Mouse (Mus musculus) forebrain, embryonic 14.5 days (tissue): ENCODE data around the gene Ing4. TPM values are rescaled to one million over a fixed set of nuclear protein-coding genes. Genes with fewer than 3 reads are reported as not detected.
A peak's percentile ranks its signal among the peaks of the same experiment; 100 is the strongest.

Experiments
- ATAC-seq: fragments of 200-750 bp; cut with Nextera tagmentation; 2 replicates; pipeline ENCODE4 v1.8.0; 2017; ENCODE audit warnings: mild to moderate bottlenecking, moderate library complexity
- DNase-seq: peaks from one replicate; pipeline ENCODE4 v3.0.0-alpha.2; 2015; ENCODE audit warnings: low spot score
- H3K27ac ChIP-seq: fragments of 300-500 bp; sonication (generic); 2 replicates; pipeline ENCODE4 v1.5.1; 2014; ENCODE audit warnings: low read depth, mild to moderate bottlenecking, control low read depth, low read length, moderate library complexity
- H3K27me3 ChIP-seq: fragments of 300-500 bp; sonication (generic); replicated peaks from 2 replicates; pipeline ENCODE4 v1.6.1; 2014; ENCODE audit warnings: low read length, control low read depth, mixed read lengths; ENCODE audit not compliant: control insufficient read depth, insufficient read depth
- H3K36me3 ChIP-seq: fragments of 300-500 bp; sonication (generic); 2 replicates; pipeline ENCODE4 v1.6.1; 2014; ENCODE audit warnings: low read length, control low read depth; ENCODE audit not compliant: control insufficient read depth, insufficient read depth
- H3K4me1 ChIP-seq: fragments of 300-500 bp; sonication (generic); 2 replicates; pipeline ENCODE4 v1.6.1; 2014; ENCODE audit warnings: antibody characterized with exemption, low read length, control low read depth; ENCODE audit not compliant: control insufficient read depth, insufficient read depth
- H3K4me2 ChIP-seq: fragments of 300-500 bp; sonication (generic); 2 replicates; pipeline ENCODE4 v1.6.1; 2014; ENCODE audit warnings: mild to moderate bottlenecking, control low read depth, low read length
- H3K4me3 ChIP-seq: fragments of 300-500 bp; sonication (generic); 2 replicates; pipeline ENCODE4 v1.5.1; 2014; ENCODE audit warnings: low read depth, low read length, control low read depth
- H3K9ac ChIP-seq: fragments of 300-500 bp; sonication (generic); 2 replicates; pipeline ENCODE4 v1.6.1; 2014; ENCODE audit warnings: mild to moderate bottlenecking, low read length, control low read depth, moderate library complexity
- H3K9me3 ChIP-seq: fragments of 300-500 bp; sonication (generic); replicated peaks from 2 replicates; pipeline ENCODE4 v1.6.1; 2016; ENCODE audit warnings: low read length, control low read depth, mixed read lengths; ENCODE audit not compliant: control insufficient read depth
- WGBS: fragments of 180-500 bp; shearing (Covaris S2); extraction: QIAGEN DNeasy Blood & Tissue Kit; methylation state at CpG from one replicate; pipeline ENCODE4 v1.1.7; 2014; 5-methylcytosine and 5-hydroxymethylcytosine counted together
- polyA plus RNA-seq: library from polyadenylated mRNA; unstranded; fragments of >200 nt; fragmentation: Nextera tagmentation; extraction: Ambion mirVana; gene quantifications from 2 replicates; pipeline ENCODE4 v1.2.1, GENCODE M21; 2014

Ing4 gene
- polyA plus RNA-seq, 1 experiment from 2014 or later = 181 TPM

DNA sequence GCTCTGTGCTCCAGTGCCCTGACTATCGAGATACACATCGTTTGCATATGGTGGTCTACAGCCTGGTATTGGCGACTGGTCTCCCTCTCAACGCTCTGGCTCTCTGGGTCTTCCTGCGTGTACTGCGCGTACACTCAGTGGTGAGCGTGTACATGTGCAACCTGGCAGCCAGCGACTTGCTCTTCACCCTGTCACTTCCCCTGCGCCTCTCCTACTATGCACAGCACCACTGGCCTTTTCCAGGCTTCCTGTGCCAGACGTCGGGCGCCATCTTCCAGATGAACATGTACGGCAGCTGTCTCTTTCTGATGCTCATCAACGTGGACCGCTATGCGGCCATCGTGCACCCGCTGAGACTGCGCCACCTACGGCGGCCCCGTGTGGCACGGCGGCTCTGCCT lies 41.8 kb downstream of the Ing4 start:
- Histone ChIP-seq H3K4me1 (no peaks in the 10 kb centered on the region; the same call in 1 of the 2 replicates), H3K4me3 (peak overlapping the region; percentile 34), H3K27ac (peak overlapping the region; percentile 87), H3K4me2 (peak overlapping the region; percentile 77), H3K9ac (peak overlapping the region; percentile 70), H3K36me3 (no peaks in the 10 kb centered on the region), H3K9me3 (no peaks in the 10 kb centered on the region), H3K27me3 (no peaks in the 10 kb centered on the region)
- ATAC-seq (no peak; the same call in 1 of the 2 replicates), DNase-seq (no peak)
- WGBS = 25% methylated on average over 25 of the region's 25 CpGs

DNA sequence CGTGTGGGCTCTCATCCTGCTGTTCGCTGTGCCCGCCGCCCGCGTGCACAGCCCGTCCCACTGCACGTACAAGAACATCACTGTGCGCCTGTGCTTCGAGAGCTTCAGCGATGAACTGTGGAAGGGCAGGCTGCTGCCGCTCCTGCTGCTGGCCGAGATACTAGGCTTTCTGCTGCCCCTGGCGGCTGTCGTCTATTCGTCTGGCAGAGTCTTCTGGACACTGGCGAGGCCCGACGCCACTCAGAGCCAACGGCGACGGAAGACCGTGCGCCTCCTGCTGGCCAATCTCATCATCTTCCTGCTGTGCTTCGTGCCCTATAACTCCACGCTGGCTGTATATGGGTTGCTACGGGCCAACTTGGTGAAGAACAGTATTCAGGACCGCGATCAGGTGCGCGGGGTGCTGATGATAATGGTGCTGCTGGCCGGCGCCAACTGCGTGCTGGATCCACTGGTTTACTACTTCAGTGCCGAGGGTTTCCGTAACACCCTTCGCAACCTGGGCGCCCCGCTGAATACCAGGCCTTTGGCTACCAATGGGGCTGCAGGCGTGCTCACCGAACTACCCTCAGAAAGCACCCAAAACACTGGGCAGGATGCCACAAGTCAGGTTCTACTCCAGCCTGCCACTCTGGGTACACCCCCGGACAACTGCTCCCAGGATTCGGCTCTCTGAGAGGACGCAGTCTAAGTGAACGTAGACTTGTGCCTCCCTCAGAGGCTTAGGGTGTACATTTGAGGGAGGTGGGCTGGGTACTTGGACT lies 42.4 kb downstream of the Ing4 start:
- Histone ChIP-seq H3K36me3 (no peaks in the 10 kb centered on the region), H3K27me3 (no peaks in the 10 kb centered on the region), H3K9me3 (no peaks in the 10 kb centered on the region), H3K4me1 (no peaks in the 10 kb centered on the region; the same call in 1 of the 2 replicates), H3K27ac (peak overlapping the region; percentile 87), H3K4me2 (peak overlapping the region; percentile 77), H3K9ac (peak overlapping the region; percentile 70), H3K4me3 (peak overlapping the region; percentile 34)
- 22% methylated on average over 45 of the region's 45 CpGs for WGBS
- ATAC-seq = peak; percentile 94
- peak; percentile 98 for DNase-seq

DNA sequence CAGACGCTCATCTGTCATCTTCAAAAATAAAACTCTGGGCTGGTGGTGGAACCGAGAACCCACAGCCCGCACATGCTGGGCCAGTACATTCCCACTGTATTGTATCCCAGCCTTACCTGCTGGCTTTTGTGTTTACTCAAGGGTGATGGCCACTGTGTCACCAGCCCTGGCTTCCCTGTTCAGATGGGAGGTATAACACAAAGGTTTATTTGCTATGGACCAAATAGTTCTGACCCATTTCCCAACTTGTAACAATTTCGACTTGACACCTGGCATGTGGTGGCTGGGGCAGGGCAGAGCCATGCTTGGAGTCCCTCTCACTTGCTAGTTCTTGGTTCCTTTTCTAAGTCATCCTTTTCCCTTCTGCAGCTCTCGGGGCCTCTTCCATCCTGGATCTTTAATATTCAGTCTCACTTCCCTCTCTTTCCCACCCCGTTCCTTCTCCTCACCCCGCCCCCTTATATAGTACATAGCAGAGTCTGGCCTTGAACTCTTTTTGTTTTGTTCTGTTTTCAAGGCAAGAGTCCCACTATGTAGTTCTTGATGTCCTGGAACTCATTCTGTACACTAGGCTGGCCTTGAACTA lies 43.3 kb downstream of the Ing4 start:
- DNase-seq (no peak), ATAC-seq (no peak)
- WGBS = 90% methylated on average over 7 of the region's 7 CpGs
- no peaks in the 10 kb centered on the region; the same call in 1 of the 2 replicates for H3K4me1 ChIP-seq
- no peaks in the 10 kb centered on the region for H3K9me3 ChIP-seq
- H3K27ac ChIP-seq = no peak overlapping the region
- no peak overlapping the region for H3K9ac ChIP-seq
- H3K36me3 ChIP-seq = no peaks in the 10 kb centered on the region
- H3K27me3 ChIP-seq = no peaks in the 10 kb centered on the region
- H3K4me3 ChIP-seq = no peak overlapping the region
- no peak overlapping the region for H3K4me2 ChIP-seq

DNA sequence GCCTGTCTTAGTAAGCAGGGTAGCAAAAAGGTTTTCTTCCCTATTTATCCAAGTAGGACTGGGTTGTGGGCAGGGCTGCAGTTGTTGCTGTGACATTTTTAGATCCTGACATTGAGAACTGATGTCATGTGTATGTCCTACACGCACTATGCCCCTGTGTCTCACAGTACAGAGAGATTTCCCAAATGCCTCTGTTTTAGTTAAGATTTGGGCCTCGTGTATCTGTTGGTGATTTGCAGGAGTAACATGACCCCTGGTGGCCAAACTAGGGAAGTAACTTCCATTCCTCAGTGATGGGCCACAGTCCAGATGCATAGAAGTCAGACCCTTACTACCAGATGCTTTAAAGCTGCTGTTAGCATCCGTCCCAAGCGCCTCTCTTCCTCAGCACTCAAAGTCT lies 44.9 kb downstream of the Ing4 start:
- DNase-seq = peak; percentile 88
- H3K4me1 ChIP-seq = peaks cover 2% of the 10 kb centered on the region
- no peaks in the 10 kb centered on the region for H3K27me3 ChIP-seq
- H3K4me2 ChIP-seq = no peak overlapping the region
- no peaks in the 10 kb centered on the region for H3K9me3 ChIP-seq
- no peak overlapping the region for H3K4me3 ChIP-seq
- H3K9ac ChIP-seq = no peak overlapping the region; the same call in 1 of the 2 replicates
- 5% methylated on average over 4 of the region's 4 CpGs for WGBS
- ATAC-seq = peak; percentile 22
- no peaks in the 10 kb centered on the region for H3K36me3 ChIP-seq
- H3K27ac ChIP-seq = no peak overlapping the region

DNA sequence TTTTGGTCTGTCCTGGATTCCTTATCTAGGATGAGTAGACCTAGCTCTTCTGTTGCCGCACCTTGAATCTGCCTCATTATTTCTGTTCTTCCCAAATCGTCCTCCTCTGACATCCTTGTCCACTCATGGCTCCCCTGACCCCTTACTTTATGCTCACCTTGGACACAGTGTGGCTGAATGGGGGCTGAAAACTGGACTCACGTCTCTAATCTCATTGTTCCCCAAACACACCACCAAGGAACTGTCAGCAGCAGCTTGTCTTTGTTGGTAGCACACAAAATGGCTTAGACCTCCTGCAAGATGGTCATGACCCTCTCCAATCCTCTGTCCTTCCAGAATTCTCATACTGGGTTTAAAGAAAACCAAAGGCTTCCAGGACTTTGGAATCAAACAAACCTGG lies 48.4 kb downstream of the Ing4 start:
- H3K27ac ChIP-seq = peak overlapping the region; percentile 95
- no peak overlapping the region for H3K4me3 ChIP-seq
- H3K36me3 ChIP-seq = no peaks in the 10 kb centered on the region
- no peaks in the 10 kb centered on the region for H3K9me3 ChIP-seq
- DNase-seq (no peak), ATAC-seq (no peak)
- no peak overlapping the region for H3K9ac ChIP-seq
- WGBS = 82% methylated on average over 3 of the region's 3 CpGs
- H3K4me2 ChIP-seq = no peak overlapping the region
- no peaks in the 10 kb centered on the region for H3K27me3 ChIP-seq
- peaks cover 13% of the 10 kb centered on the region for H3K4me1 ChIP-seq

DNA sequence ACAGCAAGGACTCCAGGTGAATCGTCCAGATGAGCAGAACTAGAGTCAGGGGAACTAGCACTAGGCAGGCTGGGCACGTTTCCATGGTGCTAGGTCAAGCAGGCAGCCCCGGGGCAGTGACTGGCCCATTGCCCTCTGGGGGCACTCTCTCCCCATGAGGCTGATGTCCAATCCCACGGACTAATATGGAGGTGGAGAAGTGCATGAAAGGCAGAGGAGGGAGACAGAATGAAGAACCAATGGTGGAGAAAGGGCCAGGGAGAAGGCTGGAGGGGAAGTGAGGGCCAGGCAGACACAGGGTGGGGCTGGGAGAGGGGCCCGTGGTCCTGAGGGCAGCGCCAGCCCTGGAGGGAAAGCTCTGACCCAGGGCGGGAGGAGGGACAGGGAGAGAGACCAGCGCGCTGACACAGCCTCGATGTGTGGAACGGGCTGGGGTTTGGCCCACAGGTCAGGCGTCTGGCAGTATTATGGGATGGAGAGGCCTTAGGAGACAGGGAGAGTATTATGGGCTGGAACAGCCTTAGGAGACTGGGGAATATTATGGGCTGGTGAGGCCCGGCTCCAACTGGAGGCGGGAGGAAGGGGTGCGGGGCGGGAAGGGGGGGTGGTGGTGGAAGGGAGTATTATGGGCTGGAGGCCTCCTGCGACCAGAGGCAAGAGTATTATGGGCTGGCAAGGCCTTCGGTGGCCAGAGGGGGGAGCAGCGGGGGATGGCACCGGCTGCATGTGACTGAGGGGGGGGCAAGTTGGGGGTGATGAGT lies 49.2 kb downstream of the Ing4 start:
- H3K4me2 ChIP-seq = peak overlapping the region; percentile 16; the same call in 1 of the 2 replicates
- no peak overlapping the region for H3K4me3 ChIP-seq

DNA sequence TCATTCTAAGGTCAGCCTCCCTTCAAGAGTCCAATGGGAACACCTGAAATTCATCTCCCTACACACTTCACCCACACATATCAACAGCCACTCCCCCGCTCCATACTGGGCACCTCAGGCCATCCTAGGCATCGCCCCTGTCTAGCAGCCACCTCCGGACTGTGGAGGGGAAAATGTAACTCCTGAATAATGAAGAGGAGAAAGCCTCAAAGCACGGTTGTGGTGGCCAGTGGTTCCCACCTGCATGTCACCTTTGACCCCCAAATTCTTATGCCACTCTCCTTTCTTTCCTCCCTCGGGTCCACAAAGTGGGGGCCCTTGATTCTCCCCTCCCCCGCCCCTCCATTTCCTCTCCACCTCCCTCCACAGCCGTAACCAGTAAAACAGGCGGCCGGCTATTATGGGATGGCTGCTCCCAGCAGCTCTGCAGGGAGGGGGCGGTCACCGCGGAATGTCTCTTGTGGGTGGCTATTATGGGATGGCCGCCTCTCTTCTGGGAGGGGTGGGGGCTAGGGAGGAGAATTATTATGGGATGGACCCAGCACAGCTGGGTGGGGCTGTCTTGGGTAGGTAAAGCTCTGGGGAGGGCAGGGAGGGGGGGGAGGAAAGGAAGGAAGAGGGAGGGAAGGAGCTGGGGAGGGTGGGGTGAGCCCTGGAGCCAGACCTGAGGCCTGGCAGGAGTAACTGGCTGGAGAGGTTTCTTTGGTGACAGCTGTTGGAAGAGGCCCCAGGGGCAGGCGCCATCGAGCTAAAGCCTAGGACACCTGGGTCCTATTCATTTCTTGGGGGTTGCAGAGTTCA lies 50.2 kb downstream of the Ing4 start:
- 2% methylated on average over 15 of the region's 15 CpGs for WGBS
- peak overlapping the region; percentile 6; the same call in 1 of the 2 replicates for H3K4me3 ChIP-seq
- H3K4me1 ChIP-seq = peaks cover 13% of the 10 kb centered on the region
- no peaks in the 10 kb centered on the region for H3K9me3 ChIP-seq
- peak overlapping the region; percentile 43 for H3K4me2 ChIP-seq
- no peaks in the 10 kb centered on the region for H3K27me3 ChIP-seq
- H3K27ac ChIP-seq = peak overlapping the region; percentile 95
- ATAC-seq = peak; percentile 67
- H3K9ac ChIP-seq = peak overlapping the region; percentile 59
- peak; percentile 86 for DNase-seq
- H3K36me3 ChIP-seq = no peaks in the 10 kb centered on the region

More for the DNA sequence above, 49.2 kb downstream of the Ing4 start:
- H3K9me3 ChIP-seq = no peaks in the 10 kb centered on the region
- H3K27me3 ChIP-seq = no peaks in the 10 kb centered on the region
- DNase-seq = peak; percentile 91
- H3K36me3 ChIP-seq = no peaks in the 10 kb centered on the region
- peaks cover 13% of the 10 kb centered on the region for H3K4me1 ChIP-seq
- peak overlapping the region; percentile 33; the same call in 1 of the 2 replicates for H3K9ac ChIP-seq
- WGBS = 3% methylated on average over 19 of the region's 20 CpGs
- peak; percentile 76 for ATAC-seq
- peak overlapping the region; percentile 95 for H3K27ac ChIP-seq

DNA sequence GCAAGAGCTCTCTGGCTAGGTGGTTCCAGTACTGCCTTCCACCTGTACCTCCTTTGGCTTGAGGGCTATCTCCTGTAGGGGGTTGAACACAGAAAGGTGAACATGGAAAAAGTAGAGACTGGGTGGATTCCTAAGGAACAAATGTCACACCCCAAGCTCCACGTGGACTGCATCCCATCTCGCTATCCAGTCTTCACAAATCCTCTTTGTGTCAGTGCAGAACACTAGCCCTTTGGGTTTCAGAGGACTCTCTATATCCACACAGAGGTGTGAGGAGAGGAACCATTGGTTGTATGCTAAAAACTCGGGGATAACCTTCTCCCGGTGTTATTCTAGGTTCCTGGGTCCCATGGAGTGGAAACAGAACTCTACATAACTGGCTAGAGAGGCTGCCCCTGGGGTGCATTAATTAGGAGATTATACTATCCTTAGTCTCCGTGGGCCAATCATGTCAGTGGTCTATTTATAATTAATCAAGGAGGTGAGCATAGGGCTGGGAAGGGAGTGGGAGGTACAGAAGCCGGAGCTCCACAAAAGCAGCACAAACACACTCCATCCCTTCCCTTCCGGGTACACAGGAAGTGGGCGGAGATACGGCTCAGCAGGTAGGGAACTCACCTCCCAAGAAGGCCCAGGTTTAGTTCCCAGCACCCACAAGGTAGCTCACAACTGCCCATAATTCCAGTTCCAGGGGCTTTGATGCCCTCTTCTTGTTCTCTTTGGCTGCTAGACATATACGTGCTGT lies 51.0 kb downstream of the Ing4 start:
- H3K27ac ChIP-seq = peak overlapping the region; percentile 95
- H3K27me3 ChIP-seq = no peaks in the 10 kb centered on the region
- H3K36me3 ChIP-seq = no peaks in the 10 kb centered on the region
- DNase-seq (no peak), ATAC-seq (no peak; the same call in 1 of the 2 replicates)
- H3K4me3 ChIP-seq = no peak overlapping the region
- WGBS = 49% methylated on average over 10 of the region's 10 CpGs
- peaks cover 13% of the 10 kb centered on the region for H3K4me1 ChIP-seq
- H3K9ac ChIP-seq = peak overlapping the region; percentile 59; the same call in 1 of the 2 replicates
- H3K4me2 ChIP-seq = peak overlapping the region; percentile 43
- H3K9me3 ChIP-seq = no peaks in the 10 kb centered on the region
